Mouse (Mus musculus) cerebellum, postnatal 25 days (tissue): ENCODE results near the gene Higd2a.

Experiments
- DNase-seq, 2 experiments: peaks; one replicate each; pipeline ENCODE4 v3.0.0; 2021; ENCODE audit warnings: mixed read lengths in 2 of 2

Higd2a gene

DNA sequence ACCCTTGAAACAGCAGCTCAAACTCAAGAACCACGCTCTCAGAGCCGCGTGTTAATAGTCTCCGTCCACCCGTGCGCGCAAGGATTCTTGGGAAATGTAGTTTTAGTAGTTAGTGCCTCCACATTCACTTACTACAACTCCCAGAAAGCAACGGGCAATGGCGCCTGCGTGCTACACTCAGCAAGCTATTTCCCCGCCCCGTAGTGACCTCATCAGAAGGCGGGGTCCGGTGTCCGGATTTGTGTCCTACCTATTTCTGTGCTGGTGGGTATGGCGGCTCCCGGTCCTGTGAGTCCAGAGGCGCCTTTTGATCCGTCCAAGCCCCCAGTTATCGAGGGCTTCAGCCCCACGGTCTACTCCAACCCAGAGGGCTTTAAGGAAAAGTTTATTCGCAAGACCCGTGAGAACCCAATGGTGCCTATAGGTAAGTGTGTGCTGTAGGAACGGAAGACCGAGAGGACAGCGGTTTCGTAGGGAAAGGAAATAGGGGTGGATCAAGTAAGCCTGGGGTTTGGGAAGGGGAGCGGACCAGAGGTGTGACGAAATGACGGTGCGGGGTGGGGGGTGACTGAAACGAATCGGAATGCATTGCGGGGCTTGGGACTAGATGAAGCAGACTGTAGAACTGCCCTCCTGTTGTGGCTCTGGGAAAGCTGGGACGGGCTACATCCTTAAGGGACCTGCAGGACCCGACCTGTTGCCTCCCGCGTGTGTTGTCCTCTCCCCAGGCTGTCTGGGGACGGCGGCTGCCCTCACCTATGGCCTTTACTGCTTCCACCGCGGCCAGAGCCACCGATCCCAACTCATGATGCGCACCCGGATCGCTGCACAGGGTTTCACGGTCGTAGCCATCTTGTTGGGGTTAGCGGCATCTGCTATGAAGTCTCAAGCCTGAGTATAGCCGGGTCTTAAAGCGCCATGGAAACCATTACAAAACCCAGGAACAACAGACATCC, at the start of gene Higd2a, which contains the start of gene Nop16:
Gene Higd2a, plus strand, starts transcription at position 212 of the 956 bp plus-strand sequence.
Gene Nop16, minus strand, starts transcription at position 95 of the 956 bp plus-strand sequence.
- DNase-seq: peak; percentile 96

DNA sequence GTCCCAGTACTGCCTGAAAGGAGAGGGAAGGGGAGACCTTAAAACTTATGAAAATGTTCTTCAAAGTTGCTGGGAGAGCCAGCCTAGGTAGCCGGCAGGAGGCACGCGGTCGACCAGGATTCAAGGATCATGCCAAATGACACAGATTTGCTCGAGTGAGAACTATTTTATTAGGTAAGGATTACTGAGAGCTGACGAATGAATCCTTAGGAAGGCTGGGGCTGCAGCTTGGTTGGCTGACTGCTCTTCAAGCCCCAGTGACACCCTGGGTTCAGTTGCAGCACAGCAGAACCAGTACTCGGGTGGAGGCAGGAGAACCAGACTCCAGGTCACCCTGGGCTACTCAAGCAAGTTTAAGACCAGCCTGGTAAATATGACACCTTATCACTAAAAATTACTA, 42.0 kb upstream of the Higd2a start:
- no peak for DNase-seq

DNA sequence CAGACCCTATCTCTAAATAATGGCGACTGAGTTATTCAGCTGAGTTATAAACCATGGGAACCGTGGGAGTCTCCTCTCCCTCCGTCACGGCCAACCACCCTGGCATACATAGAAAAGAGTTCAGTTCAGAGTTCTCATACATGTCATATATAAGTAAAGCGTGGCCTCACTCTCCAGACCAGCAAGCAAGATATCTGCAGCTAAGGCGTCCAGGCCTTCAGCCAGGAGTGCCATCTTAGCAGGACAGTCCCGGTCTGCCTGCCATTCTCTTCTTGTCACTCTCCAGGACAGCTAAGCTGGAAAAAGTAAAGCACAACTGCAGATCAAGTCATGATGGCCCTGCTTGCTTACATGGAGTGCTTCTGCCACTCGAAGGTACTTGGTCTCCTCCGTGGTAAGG, 33.8 kb upstream of the Higd2a start:
- DNase-seq: no peak

DNA sequence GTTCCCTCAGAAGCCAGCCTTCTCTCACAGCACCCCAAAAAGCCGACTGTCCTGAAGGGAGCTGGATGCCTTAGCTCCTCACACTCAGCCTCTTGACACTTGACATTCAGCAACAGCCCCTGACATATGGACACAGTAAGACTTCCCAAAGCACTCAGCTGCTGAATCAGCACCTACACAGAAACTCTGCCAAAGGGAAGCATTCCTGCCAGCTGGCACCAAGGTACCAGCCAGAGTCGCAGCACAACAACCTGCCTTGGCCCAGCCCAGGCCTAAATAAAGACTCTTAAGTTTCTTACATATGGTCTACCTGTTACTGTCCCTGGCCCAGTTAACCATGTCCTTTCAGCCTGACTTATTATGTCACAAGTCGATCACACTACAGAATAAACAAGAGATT, 33.2 kb upstream of the Higd2a start:
- DNase-seq: peak; percentile 95

DNA sequence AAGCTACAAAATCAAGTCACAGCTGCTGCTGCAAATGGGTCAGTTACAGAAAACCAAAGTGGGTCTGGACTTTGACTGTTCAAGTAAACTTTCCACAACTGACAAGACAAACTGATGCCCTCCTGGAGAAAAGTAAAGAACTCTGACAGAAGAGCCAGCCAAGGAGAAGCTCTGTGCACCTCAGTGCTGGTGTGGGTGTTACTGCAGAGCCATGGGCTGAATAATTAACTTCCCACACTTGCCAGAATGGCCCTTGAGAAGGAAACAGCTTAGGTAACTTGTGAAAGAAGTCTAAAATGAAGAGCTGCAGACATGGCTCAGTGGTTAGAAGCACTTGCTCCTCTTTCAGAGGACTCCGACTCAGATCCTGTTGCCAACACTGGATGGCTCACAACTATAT, 32.4 kb upstream of the Higd2a start:
- DNase-seq: no peak

DNA sequence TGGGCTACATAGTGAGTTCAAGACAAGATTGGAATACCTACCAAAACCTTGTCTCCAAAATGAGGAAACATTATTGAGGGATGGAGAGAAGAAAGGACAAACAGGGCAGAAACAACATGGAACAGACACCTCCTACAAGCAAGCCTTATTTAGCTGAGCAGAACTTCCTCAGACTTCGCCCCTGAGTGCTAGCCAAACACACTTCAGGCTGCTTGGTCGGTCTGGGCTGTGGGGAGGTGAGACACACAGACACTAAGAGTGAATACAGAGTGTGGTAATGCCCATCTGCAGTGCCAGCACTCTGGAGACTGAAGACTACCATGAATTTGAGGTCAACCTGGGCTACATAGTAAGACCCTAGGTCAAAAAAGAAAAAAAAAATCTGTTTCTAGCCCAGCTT, 30.4 kb upstream of the Higd2a start:
- no peak for DNase-seq

DNA sequence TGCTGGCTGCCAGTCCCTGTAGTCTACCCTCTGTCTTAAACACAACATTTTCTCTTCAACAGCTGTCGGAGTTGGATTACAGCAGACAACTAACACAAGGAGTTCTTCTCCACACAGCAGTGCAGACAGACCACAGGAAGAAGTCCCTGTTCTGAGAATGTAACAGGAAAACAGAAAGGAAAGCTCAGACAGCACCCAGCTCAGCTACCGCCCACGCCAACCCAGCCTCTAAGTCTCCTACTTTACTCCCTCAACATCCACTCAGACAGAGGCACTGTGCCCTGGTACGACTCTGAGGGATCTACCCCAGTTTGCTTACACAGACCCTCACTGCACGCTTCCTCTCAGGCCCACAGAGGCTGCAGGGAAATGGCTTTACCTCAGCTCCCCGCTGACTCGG, 29.4 kb upstream of the Higd2a start:
- no peak for DNase-seq

DNA sequence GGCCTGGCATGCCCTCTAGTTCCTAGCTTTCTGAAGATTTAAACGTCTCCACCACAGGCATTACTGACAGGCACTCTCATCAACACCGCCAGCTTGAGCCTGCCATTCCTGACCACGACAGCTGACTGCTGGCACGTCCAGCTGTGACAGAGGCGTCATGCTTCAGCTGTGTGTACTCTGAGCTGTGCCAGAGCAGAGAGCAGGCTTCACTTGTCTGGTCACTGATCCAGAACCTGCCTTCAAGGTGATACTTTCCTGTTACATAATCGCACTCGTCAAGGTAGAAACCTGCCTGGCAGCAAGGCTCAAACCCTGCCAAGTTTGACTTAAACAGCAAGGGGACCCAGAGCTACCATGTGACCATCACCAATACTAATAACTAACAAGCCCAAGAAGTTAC, 27.4 kb upstream of the Higd2a start:
- no peak for DNase-seq

DNA sequence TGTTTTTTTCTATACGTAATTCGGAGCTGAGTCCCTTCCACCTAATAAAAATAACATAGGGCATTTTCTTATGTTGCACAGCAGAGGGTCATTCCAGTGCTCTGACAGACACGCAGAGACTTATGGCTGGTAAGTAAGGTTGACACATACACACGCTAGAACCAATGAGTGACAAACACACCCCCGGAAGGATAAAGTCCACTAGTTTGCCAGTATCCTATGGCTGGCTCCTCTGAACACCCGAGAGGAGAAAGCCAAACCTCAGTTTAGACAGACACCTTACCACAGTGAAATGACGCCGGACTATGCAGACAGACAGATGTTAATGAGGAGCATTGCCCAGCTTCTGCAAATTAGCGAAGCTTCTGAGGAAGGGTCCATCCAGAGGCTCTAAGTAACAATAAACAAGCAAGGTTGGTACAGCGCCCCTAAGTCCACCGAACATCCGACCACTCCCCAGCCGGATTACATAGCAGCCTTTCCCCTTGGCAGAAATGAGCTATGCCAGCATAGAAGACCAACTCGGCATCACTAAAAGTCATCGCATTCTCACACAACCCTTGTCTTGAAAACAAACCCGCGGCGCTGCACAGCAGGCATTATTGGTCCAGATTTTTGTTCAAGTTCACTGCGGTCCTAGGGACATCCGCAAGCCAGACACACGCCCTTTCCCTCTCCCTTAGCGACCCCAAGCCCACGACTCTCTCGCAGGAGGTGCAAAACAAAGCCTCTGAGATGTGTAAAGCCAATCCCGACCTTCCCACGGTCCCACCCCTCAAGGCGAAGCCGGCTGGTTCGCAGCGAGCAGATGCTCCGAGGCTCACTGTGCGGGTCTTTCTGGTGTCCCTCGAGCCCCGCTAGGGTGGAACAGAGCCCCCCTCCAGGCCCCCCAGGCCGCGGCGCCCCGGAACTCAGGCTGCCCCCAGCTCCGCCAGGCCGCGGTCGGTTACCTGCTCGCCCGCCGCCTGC, 25.5 kb upstream of the Higd2a start:
- peak in 1 of 2 experiments; percentile 51 for DNase-seq

DNA sequence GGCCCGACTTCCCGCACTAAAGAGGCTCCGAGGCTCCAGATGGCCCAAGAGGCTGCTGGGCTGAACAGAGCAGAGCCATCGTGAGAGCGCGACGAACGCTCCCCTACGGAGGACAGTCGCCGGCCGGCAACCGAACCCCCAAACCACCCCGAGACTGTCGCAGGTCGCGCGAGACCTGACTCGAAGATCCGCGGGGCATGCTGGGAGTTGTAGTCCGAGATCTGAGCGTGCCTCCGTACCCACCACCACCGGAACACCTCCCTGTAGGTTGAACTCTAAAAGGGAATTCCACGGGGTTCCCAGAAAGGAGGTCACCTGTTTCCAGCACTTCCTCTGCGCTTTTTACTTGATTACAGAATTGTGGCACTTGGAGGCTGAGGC, 24.8 kb upstream of the Higd2a start, which contains the start of gene 4833439L19Rik:
Gene 4833439L19Rik, minus strand, starts transcription at position 235 of the 381 bp plus-strand sequence.
- DNase-seq: peak; percentile 94 to 98

DNA sequence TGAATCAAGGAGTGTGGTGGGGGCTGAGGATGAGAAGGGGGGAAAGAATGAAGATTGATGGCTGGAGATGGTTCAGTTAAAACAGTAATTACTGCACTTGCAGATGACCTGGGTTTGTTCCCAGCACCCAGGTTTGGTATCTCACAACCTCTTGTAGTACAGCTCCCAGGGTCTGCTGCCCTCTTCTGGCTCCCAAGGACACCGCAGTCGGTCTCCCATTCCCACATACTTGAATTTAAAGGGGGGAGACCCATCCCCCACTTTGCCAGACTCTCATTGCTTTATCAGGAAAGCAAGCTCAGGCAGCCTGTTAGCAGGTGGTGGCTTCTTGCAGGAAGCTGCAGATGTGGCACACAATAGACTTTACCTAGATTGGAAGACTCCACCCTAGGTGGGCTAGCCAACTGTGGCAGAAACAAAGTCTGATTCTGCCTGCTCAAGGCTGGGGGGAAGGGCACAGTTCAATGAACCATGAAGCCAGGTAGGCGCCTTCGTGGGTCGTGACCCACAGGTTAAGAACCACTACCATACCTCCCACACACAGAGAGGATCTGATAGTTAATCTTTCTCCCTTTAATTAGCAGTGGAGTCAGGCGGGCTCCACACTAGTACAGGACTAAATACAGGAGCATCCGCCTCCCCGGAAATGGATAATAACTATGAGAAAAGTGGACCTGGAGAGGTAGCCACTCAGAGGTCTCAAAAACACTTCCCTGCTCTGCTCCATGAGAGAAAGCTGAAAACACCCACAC, 24.2 kb upstream of the Higd2a start:
- peak in 1 of 2 experiments; percentile 77 for DNase-seq

DNA sequence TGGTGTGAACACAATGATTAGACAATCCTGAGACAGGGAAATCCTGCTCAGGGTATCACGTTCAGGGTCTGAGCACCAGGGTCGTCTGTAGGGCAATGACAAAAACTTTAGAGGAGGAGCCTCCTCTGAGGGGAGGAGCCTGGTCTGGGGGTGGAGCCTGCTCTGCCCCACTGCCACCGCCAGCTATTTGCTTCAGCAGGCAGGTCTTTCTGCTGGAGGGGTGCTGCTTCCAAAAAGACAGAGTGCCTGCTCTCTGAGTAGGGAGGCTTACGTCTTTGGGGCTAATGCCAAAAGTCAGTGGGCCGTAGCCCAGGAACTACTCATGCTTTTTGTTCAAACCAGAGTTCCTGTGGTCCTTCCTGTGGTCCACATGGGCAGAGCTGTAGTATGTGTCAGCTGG, 21.6 kb upstream of the Higd2a start:
- DNase-seq: no peak

DNA sequence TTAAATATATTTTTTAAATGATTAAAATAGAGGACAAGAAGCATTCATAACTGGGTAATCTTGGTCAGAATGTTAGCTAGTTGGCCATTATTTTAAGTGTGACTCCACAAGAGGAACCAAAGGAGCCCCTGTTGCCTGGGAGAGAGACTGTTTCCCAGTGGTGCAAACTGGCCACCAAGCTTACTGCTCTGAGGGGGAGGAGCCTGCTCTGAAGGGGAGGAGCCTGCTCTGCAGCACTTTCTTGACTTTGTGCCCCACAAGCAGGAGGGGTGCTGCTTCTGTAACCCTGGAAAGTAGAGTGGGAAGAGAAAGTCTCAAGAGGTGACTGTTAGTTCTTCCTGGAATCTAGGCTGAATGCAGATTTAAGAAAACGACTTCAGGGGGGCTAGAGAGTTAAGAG, 20.7 kb upstream of the Higd2a start:
- no peak for DNase-seq

DNA sequence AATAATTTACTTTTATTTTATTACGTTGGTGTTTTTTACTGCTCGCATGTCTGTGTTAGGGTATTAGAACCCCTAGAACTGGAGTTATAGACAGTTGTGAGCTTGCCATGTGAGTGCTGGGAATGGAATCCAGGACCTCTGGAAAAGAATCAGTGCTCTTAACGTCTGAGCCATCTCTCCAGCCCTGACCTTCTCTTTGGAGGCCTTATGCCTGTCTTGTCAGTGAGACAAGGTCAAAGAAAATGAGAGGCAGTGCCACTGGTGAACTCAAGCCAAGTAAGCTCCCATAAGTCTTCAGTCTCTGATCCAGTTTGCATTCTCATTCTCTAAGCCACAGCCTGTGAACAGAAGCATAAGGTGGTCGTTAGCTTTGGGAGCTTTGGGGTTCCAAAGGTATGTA, 19.3 kb upstream of the Higd2a start:
- DNase-seq: no peak

DNA sequence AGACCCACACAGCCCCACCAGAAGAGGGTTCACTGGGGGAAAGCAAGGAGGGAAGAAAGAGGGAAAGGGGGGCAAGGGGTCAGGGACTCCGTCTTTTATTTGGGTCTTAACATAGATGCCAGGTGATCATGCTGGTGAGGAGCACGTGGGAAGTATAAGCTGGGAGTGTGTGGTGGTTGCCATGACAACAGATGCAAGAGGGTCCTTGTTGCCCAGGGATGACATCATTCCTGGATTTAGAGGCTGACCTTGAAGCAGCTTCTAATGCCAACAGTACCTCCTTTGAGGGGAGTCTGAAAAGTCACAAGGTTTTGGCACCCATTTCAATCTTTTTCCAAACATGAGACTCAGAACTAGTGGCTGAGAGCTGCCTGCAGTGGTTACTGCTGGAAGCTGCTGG, 18.4 kb upstream of the Higd2a start:
- DNase-seq: no peak

DNA sequence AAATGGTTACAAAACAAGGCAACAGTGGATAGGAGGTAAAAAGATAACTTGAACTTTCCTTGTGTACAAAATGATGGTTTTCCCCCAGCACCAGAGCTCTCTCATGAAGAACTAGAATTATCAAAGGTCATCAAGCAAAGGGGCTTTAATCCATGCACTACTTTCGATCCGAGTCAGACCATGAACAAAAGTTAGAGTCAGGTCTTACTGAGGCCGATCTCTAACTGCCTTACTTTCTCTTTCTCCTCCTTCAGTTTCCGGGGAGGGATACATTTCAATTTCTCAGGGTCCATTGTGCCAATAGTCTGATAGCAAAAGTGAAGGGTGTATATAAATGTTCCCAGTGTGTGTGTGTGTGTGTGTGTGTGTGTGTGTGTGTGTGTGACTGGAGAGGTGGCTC, 17.4 kb upstream of the Higd2a start:
- DNase-seq: no peak

DNA sequence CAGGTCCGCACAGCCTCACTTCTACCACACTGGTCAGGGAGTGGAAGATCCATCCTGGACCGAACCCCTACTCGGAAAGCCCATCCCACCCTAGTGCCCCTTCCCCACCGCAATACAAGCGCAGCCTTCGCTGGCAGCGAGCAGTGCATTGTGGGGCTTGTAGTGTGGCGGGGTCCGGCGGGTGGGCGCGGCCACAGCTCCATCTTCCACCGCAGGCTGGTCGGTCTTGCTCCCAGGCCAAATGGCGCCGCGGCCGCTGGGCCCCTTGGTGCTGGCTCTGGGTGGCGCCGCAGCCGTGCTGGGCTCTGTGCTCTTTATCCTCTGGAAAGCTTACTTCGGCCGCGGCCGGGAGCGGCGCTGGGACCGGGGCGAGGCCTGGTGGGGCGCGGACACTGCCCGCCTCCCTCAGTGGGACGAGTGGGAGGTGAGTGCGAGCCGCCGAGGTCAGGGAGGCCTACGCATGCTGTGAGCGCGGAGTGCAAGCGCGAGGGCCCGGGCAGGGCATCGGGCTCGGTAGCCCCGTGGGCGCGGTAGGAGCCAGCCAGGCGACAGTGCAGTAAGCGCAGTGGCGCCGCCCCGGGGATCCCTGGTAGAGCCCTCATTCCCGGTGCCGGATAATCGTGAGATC, 15.0 kb upstream of the Higd2a start, which contains the start of gene Arl10:
Gene Arl10, plus strand, starts transcription at position 162 of the 628 bp plus-strand sequence.
- peak; percentile 83 to 86 for DNase-seq

DNA sequence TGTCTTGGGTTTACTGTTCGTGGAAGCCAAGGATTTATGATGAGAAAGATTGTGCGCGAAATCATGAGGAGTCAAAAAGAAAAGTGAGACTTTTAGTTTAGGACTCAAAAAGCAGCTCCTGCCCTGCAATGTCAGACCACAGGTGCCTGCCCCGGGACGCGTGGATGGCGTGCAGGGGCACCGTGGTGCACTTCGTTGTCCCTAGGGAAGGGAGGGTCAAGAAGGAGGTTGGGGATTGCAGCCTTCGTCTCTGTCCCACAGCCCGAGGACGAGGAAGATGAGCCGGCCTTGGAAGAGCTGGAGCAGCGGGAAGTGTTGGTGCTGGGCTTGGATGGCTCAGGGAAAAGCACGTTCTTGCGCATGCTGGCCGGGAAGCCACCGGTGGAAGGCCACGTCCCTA, 14.5 kb upstream of the Higd2a start:
- DNase-seq: peak; percentile 38 to 40

DNA sequence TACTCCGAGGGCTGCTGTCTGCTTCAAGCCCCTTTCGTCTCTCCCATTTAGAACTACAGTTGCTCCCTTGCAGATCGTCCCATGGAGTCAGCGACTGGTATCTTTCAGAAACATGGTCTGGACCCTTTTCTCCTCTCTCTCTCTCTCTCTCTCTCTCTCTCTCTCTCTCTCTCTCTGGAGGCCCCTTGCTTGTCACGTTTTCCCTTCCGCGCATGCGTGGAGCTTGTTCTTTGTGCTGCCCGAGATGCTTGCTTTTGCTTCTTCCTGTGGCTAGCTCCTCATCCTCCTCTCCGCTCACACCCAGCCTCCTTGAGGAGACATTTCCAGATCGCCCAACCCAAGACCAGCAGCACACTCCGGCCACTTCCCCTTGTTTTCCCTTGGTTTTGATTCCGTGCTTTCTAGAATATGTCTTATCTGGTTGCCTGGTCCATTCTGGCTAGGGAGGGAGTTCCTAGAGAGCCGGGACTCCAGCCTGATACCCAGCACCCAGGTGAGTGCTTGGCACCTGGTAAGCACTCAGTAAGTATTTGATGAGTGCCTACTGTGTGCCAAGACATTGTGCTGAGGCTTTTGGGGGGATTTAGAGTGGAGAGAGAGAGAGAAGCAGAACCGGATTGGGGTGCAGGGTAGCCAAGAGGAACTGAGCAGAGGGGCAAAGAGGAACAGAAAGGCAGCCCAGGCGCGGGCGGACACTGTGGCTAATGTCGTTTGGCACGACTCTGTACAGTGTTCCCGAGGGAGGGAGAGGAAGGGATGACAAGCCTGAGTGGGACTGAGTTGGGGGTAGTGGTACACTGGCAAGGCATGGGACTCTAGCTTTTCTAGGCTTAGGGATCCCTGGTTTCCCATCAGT, 12.1 kb upstream of the Higd2a start:
- DNase-seq: no peak

DNA sequence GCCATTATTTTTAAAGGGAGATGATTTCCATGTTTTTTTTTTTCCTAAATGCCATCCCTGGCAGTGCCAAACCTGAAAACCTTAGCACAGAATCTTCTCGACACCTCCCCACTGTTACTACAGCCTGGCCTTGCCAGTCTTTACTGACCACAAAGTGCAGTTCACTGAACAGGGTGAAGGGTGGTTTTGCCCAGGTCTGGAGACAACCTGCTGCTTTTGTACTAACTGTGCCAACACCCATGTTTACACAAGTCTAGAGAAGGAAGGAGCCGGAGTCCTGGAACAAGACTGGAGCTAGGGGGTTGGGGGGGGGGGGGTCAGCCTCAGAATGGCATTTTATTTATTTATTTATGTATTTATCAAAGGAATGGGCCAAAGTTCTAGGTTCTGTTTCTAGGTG, 8.6 kb upstream of the Higd2a start:
- DNase-seq: no peak

DNA sequence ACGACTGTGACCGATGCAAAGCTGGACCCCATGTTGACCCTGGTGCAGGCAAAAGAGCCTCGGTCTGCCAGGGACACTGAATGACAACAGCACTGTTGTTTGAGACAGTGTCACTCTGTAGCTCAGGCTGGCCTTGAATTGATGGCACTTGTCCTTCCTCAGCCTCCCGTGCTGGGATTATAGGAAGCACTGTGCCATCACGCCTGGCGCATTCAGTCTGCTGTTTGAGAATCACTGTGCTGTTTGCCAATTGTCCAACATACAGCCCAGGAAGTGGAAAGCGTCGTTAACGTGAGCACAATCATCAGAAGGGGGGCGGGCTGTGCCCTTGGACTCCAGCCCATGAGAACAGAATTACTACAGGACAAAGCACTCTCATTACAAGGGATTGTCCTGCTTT, 7.9 kb upstream of the Higd2a start:
- DNase-seq: no peak
